Mouse (Mus musculus): Measurements from ENCODE around the gene Atp6ap1. TPM values are rescaled to one million over a fixed set of nuclear protein-coding genes. Genes with fewer than 3 reads are reported as not detected.

Atp6ap1 gene
- polyA plus RNA-seq, 1 experiment from 2014 or later = 229 TPM

DNA sequence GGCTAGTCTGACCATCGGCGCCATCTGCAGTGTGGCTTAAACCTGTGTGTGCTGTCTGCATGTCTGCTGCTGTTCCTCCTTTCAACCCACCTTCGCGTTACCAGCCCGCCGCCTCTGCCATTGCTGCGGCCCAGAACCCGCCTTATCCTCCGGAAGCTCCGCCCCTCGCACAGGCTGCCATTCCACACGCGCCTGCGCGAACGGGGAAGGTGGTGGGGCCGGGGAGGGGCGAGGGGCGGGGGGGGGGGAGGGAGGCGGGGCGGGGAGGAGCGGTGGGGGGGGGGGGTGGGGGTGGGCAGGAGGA is 56.5 kb downstream of the Atp6ap1 start, which contains the start of gene Lage3:
Gene Lage3, minus strand, starts transcription at position 152 of the 304 bp plus-strand sequence.
- Histone ChIP-seq H3K9me3 (ENCODE audit: control insufficient read depth, low read length) (no peaks in the 10 kb centered on the region), H3K4me2 (ENCODE audit: low read length) (peak within 1 kb of the TSS; percentile 64), H3K27ac (ENCODE audit: low read length) (peak within 1 kb of the TSS; percentile 31; the same call in 1 of the 2 replicates), H3K4me3 (replicated peaks; ENCODE audit: low read length) (peak within 1 kb of the TSS; percentile 49), H3K27me3 (replicated peaks; ENCODE audit: control insufficient read depth, insufficient read depth, low read length) (no peaks in the 10 kb centered on the region), H3K36me3 (ENCODE audit: control insufficient read depth, insufficient read depth) (no peaks in the 10 kb centered on the region), H3K9ac (replicated peaks; ENCODE audit: low read depth, low read length) (peak within 1 kb of the TSS; percentile 57), H3K4me1 (replicated peaks; ENCODE audit: control insufficient read depth, insufficient read depth, low read length) (peaks cover 4% of the 10 kb centered on the region; the same call in 1 of the 2 replicates)
- WGBS = 18% methylated on average over 8 of the region's 22 CpGs
- peak; percentile 92 for ATAC-seq

Small RNA genes lying within 50 kb of the gene (microRNA-seq; reads per million reads assigned to microRNA genes)
- gene Mir7091 = not detected
- gene Mir7092 = not detected

Other genes with a start within 250 kb of the Atp6ap1 start
- not detected in 2 replicates for gene Opn1mw, start 169.6 kb upstream of the Atp6ap1 start, polyA plus RNA-seq (2015; fragmentation: Nextera tagmentation; extraction: Ambion mirVana)
- 14.9 and 15.6 TPM in 2 replicates for gene Mecp2, start 161.7 kb upstream of the Atp6ap1 start, polyA plus RNA-seq (2015; fragmentation: Nextera tagmentation; extraction: Ambion mirVana)
- gene Tex28, start 129.3 kb upstream of the Atp6ap1 start, polyA plus RNA-seq (2015; fragmentation: Nextera tagmentation; extraction: Ambion mirVana) = not detected in 2 replicates
- 0.10 TPM in 1 of 2 replicates, not detected in the other for gene Tktl1, start 119.8 kb upstream of the Atp6ap1 start, polyA plus RNA-seq (2015; fragmentation: Nextera tagmentation; extraction: Ambion mirVana)
- 126 and 133 TPM in 2 replicates for gene Flna, start 47.3 kb upstream of the Atp6ap1 start, polyA plus RNA-seq (2015; fragmentation: Nextera tagmentation; extraction: Ambion mirVana)
- gene Emd, start 42.4 kb upstream of the Atp6ap1 start, polyA plus RNA-seq (2015; fragmentation: Nextera tagmentation; extraction: Ambion mirVana) = 13.7 and 17.9 TPM in 2 replicates
- 482 and 489 TPM in 2 replicates for gene Rpl10, start 26.3 kb upstream of the Atp6ap1 start, polyA plus RNA-seq (2015; fragmentation: Nextera tagmentation; extraction: Ambion mirVana)
- gene Taz, start 15.2 kb upstream of the Atp6ap1 start, polyA plus RNA-seq (2015; fragmentation: Nextera tagmentation; extraction: Ambion mirVana) = 96.3 and 104 TPM in 2 replicates
- 2.8 and 3.1 TPM in 2 replicates for gene Dnase1l1, start 14.8 kb upstream of the Atp6ap1 start, polyA plus RNA-seq (2015; fragmentation: Nextera tagmentation; extraction: Ambion mirVana)
- 950 and 1,103 TPM in 2 replicates for gene Gdi1, start 7.9 kb downstream of the Atp6ap1 start, polyA plus RNA-seq (2015; fragmentation: Nextera tagmentation; extraction: Ambion mirVana)
- gene Fam50a, start 15.9 kb downstream of the Atp6ap1 start, polyA plus RNA-seq (2015; fragmentation: Nextera tagmentation; extraction: Ambion mirVana) = 68.2 and 68.8 TPM in 2 replicates
- 66.5 and 87.4 TPM in 2 replicates for gene Plxna3, start 32.0 kb downstream of the Atp6ap1 start, polyA plus RNA-seq (2015; fragmentation: Nextera tagmentation; extraction: Ambion mirVana)
- 68.0 and 81.6 TPM in 2 replicates for gene Lage3, start 56.5 kb downstream of the Atp6ap1 start, polyA plus RNA-seq (2015; fragmentation: Nextera tagmentation; extraction: Ambion mirVana)
- gene Ubl4a, start 76.1 kb downstream of the Atp6ap1 start, polyA plus RNA-seq (2015; fragmentation: Nextera tagmentation; extraction: Ambion mirVana) = 75.8 and 76.8 TPM in 2 replicates
- 8.3 and 8.5 TPM in 2 replicates for gene Slc10a3, start 76.3 kb downstream of the Atp6ap1 start, polyA plus RNA-seq (2015; fragmentation: Nextera tagmentation; extraction: Ambion mirVana)
- 34.6 and 36.4 TPM in 2 replicates for gene Fam3a, start 96.2 kb downstream of the Atp6ap1 start, polyA plus RNA-seq (2015; fragmentation: Nextera tagmentation; extraction: Ambion mirVana)
- gene Ikbkg, start 96.2 kb downstream of the Atp6ap1 start, polyA plus RNA-seq (2015; fragmentation: Nextera tagmentation; extraction: Ambion mirVana) = 19.8 and 25.8 TPM in 2 replicates
- 60.7 and 64.5 TPM in 2 replicates for gene G6pdx, start 132.1 kb downstream of the Atp6ap1 start, polyA plus RNA-seq (2015; fragmentation: Nextera tagmentation; extraction: Ambion mirVana)
- gene Gm6880, start 184.3 kb downstream of the Atp6ap1 start, polyA plus RNA-seq (2015; fragmentation: Nextera tagmentation; extraction: Ambion mirVana) = not detected in 2 replicates

All from forebrain, embryonic 16.5 days (tissue).